Mouse (Mus musculus) liver, adult 10 weeks (tissue): ENCODE data around the gene Cck. TPM values are rescaled to one million over a fixed set of nuclear protein-coding genes. Genes with fewer than 3 reads are reported as not detected.

Source experiments
- polyA plus RNA-seq: library from polyadenylated mRNA; stranded (reverse); fragments of 350-450 nt; fragmentation: Illumina TruSeq; extraction: RNeasy Lipid Tissue Mini Kit (QIAGEN cat#74804); gene quantifications from one replicate; pipeline ENCODE4 v1.2.3, GENCODE M21; 2014; ENCODE audit warnings: low read depth, low replicate concordance

Gene Cck
- polyA plus RNA-seq = not detected

DNA sequence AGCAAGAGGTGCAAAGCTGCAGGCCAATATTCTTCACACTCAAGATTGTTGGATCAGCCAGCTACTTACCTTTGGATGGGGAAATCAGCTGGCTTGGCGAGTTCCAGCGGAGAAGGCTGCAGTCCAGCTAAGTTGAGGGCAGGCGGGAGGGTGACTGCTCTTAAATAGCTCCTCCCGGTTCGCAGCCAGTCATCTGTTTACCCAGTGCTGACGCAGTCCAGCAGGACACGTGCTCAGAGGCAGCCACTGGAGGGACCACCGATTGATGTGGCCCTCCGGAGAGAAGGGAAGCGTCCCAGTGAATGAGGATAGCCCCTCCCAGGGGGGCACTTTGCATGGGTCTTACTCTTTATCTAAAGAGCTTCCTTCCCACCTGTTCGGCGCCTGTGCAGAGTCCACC lies at the start of gene Cck:
Cck (minus strand) TSS at position 166 of the 400 bp plus-strand sequence.

Other genes starting within 250 kb of the Cck start
- gene Ulk4, start 218.5 kb downstream of the Cck start, polyA plus RNA-seq = not detected
- 10.5 TPM for gene Trak1, start 198.2 kb downstream of the Cck start, polyA plus RNA-seq
- gene Lyzl4, start 146.4 kb upstream of the Cck start, polyA plus RNA-seq = not detected
- 3.7 TPM for gene Vipr1, start 147.0 kb upstream of the Cck start, polyA plus RNA-seq
- gene Sec22c, start 209.8 kb upstream of the Cck start, polyA plus RNA-seq = 4.9 TPM
- 61.1 TPM for gene Ss18l2, start 214.6 kb upstream of the Cck start, polyA plus RNA-seq
- 45.9 TPM for gene Nktr, start 223.5 kb upstream of the Cck start, polyA plus RNA-seq